Mouse (Mus musculus): ENCODE data around the gene Dcaf11. TPM values are rescaled to one million over a fixed set of nuclear protein-coding genes. Genes with fewer than 3 reads are reported as not detected.

Dcaf11 gene
- polyA plus RNA-seq, 1 experiment from 2014 or later, result 109 TPM

DNA sequence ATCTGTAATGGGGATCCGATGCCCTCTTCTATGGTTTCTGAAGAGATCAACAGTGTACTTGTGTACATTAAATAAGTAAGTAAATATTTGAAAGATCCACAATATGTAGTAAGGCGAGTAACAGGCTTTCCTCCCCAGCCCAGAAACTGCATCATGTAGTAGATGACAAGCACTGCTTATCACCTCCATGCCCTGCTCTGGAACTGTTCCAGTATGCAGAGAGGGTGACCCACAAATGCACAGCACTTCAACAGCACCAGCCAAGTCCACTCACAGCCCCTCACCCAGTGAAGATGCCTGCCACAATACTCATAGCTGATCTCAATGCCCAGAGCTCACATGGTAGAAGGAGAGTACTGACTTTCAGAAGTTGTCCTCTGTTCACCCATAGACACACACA lies 10.8 kb downstream of the Dcaf11 start:
- ATAC-seq (replicated peaks; ENCODE audit: low FRiP score, low read depth), result no peak
- WGBS, result 89% methylated on average over 2 of the region's 2 CpGs

DNA sequence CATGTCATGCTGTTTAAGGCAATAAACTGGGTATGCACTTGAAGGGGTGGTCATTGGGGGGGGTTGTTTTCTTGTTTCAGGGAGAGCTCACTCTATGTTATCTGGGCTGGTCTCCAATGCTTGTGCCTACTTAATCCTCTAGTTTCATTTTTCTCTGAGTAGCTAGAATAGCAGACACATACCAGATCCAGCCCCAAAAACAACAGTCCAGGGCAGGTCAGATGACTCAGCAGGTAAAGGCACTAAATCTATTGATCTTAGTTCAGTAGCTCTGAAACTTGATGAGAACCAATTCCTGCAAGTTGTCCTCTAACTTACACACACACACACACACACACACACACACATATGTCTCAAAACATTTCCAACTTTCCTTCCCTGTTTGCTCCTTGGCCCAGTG lies 12.0 kb downstream of the Dcaf11 start:
- no peak for ATAC-seq (replicated peaks; ENCODE audit: low FRiP score, low read depth)
- no peak for DNase-seq (ENCODE audit: low spot score)
- Histone ChIP-seq H3K4me2 (ENCODE audit: low read length) (no peak overlapping the region), H3K4me3 (replicated peaks; ENCODE audit: low read depth, low read length) (no peak overlapping the region), H3K9me3 (replicated peaks; ENCODE audit: low read length) (no peaks in the 10 kb centered on the region), H3K27me3 (ENCODE audit: insufficient read depth, low read length) (no peaks in the 10 kb centered on the region), H3K27ac (no peak overlapping the region), H3K36me3 (ENCODE audit: insufficient read depth, low read length) (peaks cover 23% of the 10 kb centered on the region), H3K9ac (ENCODE audit: low read depth, low read length) (no peak overlapping the region), H3K4me1 (replicated peaks; ENCODE audit: insufficient read depth, low read length) (peaks cover 8% of the 10 kb centered on the region)
- TF ChIP-seq CTCF (IDR thresholded peaks at IDR 0.05; ENCODE audit: low read depth), result no peak

More for the DNA sequence above, 10.8 kb downstream of the Dcaf11 start:
- H3K4me2 ChIP-seq (ENCODE audit: low read length), result no peak overlapping the region
- peaks cover 35% of the 10 kb centered on the region for H3K36me3 ChIP-seq (ENCODE audit: insufficient read depth, low read length)
- no peak overlapping the region for H3K27ac ChIP-seq
- no peak for TF ChIP-seq CTCF (IDR thresholded peaks at IDR 0.05; ENCODE audit: low read depth)
- H3K4me3 ChIP-seq (replicated peaks; ENCODE audit: low read depth, low read length), result no peak overlapping the region
- H3K4me1 ChIP-seq (replicated peaks; ENCODE audit: insufficient read depth, low read length), result peaks cover 4% of the 10 kb centered on the region; the same call in 1 of the 2 replicates
- H3K27me3 ChIP-seq (ENCODE audit: insufficient read depth, low read length), result no peaks in the 10 kb centered on the region
- no peak overlapping the region for H3K9ac ChIP-seq (ENCODE audit: low read depth, low read length)
- no peak for DNase-seq (ENCODE audit: low spot score)
- no peaks in the 10 kb centered on the region for H3K9me3 ChIP-seq (replicated peaks; ENCODE audit: low read length)

DNA sequence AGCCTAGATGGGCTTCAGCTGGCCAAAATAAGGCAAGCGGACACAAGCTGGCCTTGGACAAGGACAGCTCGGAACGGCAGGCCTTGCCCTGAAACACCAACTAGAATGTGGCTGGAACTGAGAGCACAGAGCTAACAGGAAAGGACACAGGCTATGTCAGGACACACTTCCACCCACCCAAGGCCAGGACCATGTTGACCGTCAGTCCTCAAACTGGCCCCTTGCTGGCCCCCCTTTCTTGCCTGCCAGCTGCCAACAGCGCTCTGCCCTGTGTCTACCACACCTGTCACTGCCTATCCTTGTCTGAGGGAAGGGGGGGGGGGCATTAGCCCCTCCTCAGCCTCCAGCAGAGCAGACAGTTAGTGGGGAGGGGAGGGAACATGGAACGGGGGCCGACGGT lies 15.5 kb downstream of the Dcaf11 start, which contains the start of gene Fitm1:
TSS of gene Fitm1 (plus strand) at position 316 of the 400 bp plus-strand sequence.
- no peak; the same call in 1 of the 2 replicates for ATAC-seq (replicated peaks; ENCODE audit: low FRiP score, low read depth)
- Histone ChIP-seq H3K4me2 (ENCODE audit: low read length) (peak within 1 kb of the TSS; percentile 13; the same call in 1 of the 2 replicates), H3K4me3 (replicated peaks; ENCODE audit: low read depth, low read length) (no peak within 1 kb of the TSS), H3K27ac (peak within 1 kb of the TSS; percentile 62), H3K9ac (ENCODE audit: low read depth, low read length) (peak within 1 kb of the TSS; percentile 35; the same call in 1 of the 2 replicates), H3K27me3 (ENCODE audit: insufficient read depth, low read length) (no peaks in the 10 kb centered on the region), H3K36me3 (ENCODE audit: insufficient read depth, low read length) (peaks cover 5% of the 10 kb centered on the region), H3K4me1 (replicated peaks; ENCODE audit: insufficient read depth, low read length) (peaks cover 11% of the 10 kb centered on the region), H3K9me3 (replicated peaks; ENCODE audit: low read length) (no peaks in the 10 kb centered on the region)
- DNase-seq (ENCODE audit: low spot score), result no peak
- 80% methylated on average over 8 of the region's 8 CpGs for WGBS
- TF ChIP-seq CTCF (IDR thresholded peaks at IDR 0.05; ENCODE audit: low read depth), result no peak

DNA sequence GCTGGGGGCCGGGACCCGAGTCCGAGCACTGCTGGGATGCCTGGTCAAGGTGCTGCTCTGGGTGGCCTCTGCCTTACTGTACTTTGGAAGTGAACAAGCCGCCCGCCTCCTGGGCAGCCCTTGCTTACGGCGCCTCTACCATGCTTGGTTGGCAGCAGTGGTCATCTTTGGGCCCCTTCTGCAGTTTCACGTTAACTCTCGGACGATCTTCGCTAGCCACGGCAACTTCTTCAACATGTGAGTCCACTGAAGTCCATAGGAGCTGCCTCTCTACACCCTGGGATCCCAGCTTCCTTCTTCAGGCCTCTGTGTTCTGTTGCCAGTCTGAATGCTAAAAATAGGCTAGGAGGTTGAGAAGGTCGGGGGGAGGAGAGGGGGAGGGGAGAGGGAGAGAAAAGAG lies 15.9 kb downstream of the Dcaf11 start:
- Histone ChIP-seq H3K9ac (ENCODE audit: low read depth, low read length) (peak overlapping the region; percentile 35; the same call in 1 of the 2 replicates), H3K4me2 (ENCODE audit: low read length) (peak overlapping the region; percentile 13; the same call in 1 of the 2 replicates), H3K9me3 (replicated peaks; ENCODE audit: low read length) (no peaks in the 10 kb centered on the region), H3K27me3 (ENCODE audit: insufficient read depth, low read length) (no peaks in the 10 kb centered on the region), H3K4me1 (replicated peaks; ENCODE audit: insufficient read depth, low read length) (peaks cover 11% of the 10 kb centered on the region), H3K27ac (peak overlapping the region; percentile 62), H3K4me3 (replicated peaks; ENCODE audit: low read depth, low read length) (no peak overlapping the region), H3K36me3 (ENCODE audit: insufficient read depth, low read length) (peaks cover 9% of the 10 kb centered on the region)
- ATAC-seq (replicated peaks; ENCODE audit: low FRiP score, low read depth), result peak; percentile 45; the same call in 1 of the 2 replicates
- WGBS, result 61% methylated on average over 13 of the region's 13 CpGs
- TF ChIP-seq CTCF (IDR thresholded peaks at IDR 0.05; ENCODE audit: low read depth), result no peak
- DNase-seq (ENCODE audit: low spot score), result peak; percentile 13

DNA sequence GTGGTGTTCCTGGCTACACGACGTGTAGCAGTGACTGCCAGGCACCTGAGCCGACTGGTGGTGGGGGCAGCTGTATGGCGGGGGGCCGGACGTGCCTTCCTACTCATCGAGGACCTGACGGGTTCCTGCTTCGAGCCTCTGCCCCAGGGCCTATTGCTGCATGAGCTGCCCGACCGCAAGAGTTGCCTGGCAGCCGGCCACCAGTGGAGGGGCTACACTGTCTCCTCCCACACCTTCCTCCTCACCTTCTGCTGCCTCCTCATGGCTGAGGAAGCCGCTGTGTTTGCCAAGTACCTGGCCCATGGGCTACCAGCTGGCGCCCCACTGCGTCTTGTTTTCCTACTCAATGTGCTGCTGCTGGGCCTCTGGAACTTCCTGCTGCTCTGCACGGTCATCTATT lies 16.6 kb downstream of the Dcaf11 start:
- Histone ChIP-seq H3K4me2 (ENCODE audit: low read length) (no peak overlapping the region), H3K4me1 (replicated peaks; ENCODE audit: insufficient read depth, low read length) (peaks cover 11% of the 10 kb centered on the region), H3K9ac (ENCODE audit: low read depth, low read length) (no peak overlapping the region), H3K27ac (no peak overlapping the region; the same call in 1 of the 2 replicates), H3K27me3 (ENCODE audit: insufficient read depth, low read length) (no peaks in the 10 kb centered on the region), H3K36me3 (ENCODE audit: insufficient read depth, low read length) (peaks cover 11% of the 10 kb centered on the region), H3K4me3 (replicated peaks; ENCODE audit: low read depth, low read length) (no peak overlapping the region), H3K9me3 (replicated peaks; ENCODE audit: low read length) (no peaks in the 10 kb centered on the region)
- DNase-seq (ENCODE audit: low spot score), result no peak
- ATAC-seq (replicated peaks; ENCODE audit: low FRiP score, low read depth), result no peak
- 69% methylated on average over 16 of the region's 16 CpGs for WGBS
- no peak for TF ChIP-seq CTCF (IDR thresholded peaks at IDR 0.05; ENCODE audit: low read depth)

DNA sequence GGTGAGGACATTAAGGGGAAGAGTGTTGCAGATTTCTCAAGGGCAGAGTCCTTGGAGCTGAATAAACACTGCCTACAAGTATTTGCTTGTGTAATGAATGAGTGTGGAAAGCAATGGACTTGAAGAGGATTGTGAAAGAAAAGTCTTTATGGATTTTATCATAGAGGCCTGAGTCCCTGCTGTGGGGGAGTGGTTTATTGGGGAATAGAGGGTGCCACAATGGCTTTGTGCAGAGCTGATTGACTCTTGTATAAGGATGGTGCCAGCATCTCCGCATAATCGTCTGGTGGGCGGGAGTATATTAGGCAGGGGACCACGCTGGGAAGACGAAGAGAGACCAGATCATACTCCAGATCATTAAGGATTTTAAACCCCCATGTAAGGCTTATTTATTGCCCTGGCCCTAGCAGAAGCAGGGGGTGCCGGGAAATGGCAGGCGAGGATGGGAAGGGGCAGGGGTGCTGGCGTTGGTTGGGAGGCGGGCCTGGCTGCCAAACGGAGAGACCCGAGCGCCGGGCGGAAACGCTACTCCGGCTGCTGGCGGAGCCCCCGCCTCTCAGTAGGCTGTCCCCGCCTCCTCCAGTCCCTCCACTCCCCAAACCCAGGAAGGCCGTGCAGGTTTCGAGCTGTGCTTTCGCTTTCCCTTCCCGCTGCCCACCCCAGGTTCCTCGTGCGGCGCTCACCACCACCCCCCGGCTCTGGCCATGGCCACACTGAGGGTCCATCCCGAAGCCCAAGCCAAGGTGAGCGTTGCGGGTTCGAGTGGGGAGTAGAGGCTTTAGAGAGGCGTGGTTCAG lies 18.3 kb downstream of the Dcaf11 start, which contains the start of gene Psme1:
TSS of gene Psme1 (plus strand) at position 253 of the 797 bp plus-strand sequence.
- H3K27me3 ChIP-seq (ENCODE audit: insufficient read depth, low read length), result no peaks in the 10 kb centered on the region
- peak; percentile 85 for ATAC-seq (replicated peaks; ENCODE audit: low FRiP score, low read depth)

More for the DNA sequence above, 18.3 kb downstream of the Dcaf11 start, which contains the start of gene Psme1:
- H3K36me3 ChIP-seq (ENCODE audit: insufficient read depth, low read length), result peaks cover 11% of the 10 kb centered on the region
- no peak for TF ChIP-seq CTCF (IDR thresholded peaks at IDR 0.05; ENCODE audit: low read depth)
- H3K4me1 ChIP-seq (replicated peaks; ENCODE audit: insufficient read depth, low read length), result peaks cover 11% of the 10 kb centered on the region
- H3K4me2 ChIP-seq (ENCODE audit: low read length), result peak within 1 kb of the TSS; percentile 85
- WGBS, result 1% methylated on average over 25 of the region's 32 CpGs
- H3K9ac ChIP-seq (ENCODE audit: low read depth, low read length), result peak within 1 kb of the TSS; percentile 85
- peak; percentile 93 for DNase-seq (ENCODE audit: low spot score)
- peak within 1 kb of the TSS; percentile 86 for H3K4me3 ChIP-seq (replicated peaks; ENCODE audit: low read depth, low read length)
- H3K27ac ChIP-seq, result peak within 1 kb of the TSS; percentile 88
- H3K9me3 ChIP-seq (replicated peaks; ENCODE audit: low read length), result no peaks in the 10 kb centered on the region
